Mouse (Mus musculus) E14TG2a.4 (cell line): ENCODE data around the gene Ggt6.

Source experiments
- CTCF ChIP-seq: conservative IDR thresholded peaks from 2 replicates; pipeline ENCODE4 v1.5.1; 2014; ENCODE audit warnings: low read length
- POU5F1 ChIP-seq: IDR thresholded peaks from 2 replicates; pipeline ENCODE4 v1.6.1; 2014; ENCODE audit warnings: low read length, borderline replicate concordance

GRCm38 (mm10) chr11:72434963-72435693 lies at the start of gene Ggt6:
- TF ChIP-seq CTCF (no peak), POU5F1 (no peak)
